Mouse (Mus musculus): ENCODE measurements at regions not wholly inside any gene's neighbourhood (a gene's known extent, or its start where the extent isn't known, plus 50 kb on each side); places are given as distances from the start of the nearest gene placed in this dataset.

- DNase-seq (ENCODE audit: low spot score): peak; percentile 48
Measured at GRCm38 (mm10) chr6:70714239-70714638, 77.8 kb downstream of the Rpia start.

DNA sequence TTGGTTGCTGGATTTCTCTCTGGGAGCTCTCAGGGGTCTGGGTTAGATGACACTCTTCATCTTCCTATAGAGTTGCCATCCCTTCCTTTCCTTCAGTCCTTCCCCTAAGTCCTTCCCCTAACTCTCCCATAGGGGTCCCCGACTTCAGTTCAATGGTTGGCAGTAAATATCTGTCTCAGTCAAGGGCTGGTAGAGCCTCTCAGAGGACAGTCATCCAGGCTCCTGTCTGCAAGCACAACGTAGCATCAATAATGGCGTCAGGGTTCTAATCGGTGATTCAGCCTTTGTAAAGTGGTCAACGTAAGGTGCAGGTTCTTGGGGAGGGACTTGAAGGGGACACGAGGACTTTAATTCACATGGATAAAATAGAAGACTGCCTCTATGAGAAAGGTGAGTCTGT is 78.4 kb downstream of the Rpia start:
- no peak for DNase-seq (ENCODE audit: low spot score)

GRCm38 (mm10) chr6:70713118-70713517 is 78.9 kb downstream of the Rpia start:
- DNase-seq (ENCODE audit: low spot score): no peak

DNA sequence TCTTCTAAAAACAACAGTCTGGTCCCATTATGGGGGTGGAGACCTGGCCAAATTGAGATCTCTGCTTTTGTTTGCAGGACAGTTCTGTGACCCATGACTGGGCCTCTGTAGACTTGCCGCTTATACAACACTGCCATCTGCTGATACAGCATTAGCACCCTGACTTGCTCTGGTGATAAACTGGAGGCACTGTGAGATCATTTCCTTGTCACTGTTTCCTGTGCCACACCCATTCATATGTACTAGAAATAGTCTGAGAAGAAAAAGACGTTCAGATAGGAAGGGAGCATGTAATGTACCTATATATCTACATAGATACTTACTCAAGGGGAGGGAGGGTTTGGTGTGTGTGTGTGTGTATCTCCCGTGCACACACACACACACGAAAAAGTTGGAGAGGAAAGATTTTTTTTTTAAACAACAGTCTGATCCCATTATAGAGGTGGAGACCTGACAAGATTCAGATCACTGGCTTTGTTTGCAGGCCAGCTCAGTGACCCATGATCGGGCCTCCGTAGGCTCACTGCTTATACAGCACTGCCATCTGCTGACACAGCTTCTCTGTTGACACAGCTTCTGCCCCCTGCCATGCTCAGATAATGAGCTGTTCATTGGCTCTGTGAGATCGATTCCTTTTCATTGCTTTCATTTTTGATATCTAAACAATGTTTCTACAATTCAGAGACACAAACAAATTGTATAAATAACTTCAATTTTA is 82.5 kb downstream of the Rpia start:
- peak; percentile 53 for DNase-seq (ENCODE audit: low spot score)

DNA sequence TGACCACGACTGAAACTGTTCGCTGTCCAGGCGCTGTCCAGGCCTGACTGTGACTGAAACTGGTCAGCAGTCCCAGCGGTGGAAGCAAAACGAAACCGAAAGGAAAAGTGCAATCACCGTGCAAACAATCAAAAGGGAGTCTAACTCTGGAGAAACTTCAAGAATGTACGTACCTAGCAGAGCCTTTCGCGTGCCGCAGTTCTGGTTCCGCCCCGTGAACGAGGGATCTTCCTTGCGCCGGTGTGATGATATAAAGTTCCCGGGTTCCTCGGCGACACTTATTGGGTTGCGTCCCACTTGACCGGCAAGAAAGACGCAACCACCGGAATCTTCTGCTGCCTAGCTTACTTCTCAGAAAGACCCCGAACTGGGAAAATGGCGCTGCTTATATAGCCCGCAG is 96.4 kb downstream of the Rpia start:
- no peak for DNase-seq (ENCODE audit: low spot score)
